Mouse (Mus musculus) MEL-GATA-1-ER (cell line): ENCODE data around the gene Smad6.

ENCODE experiments used
- DNase-seq: peaks from one replicate; pipeline ENCODE4 v3.0.0-alpha.2; 2012; ENCODE audit warnings: low read depth; ENCODE audit errors: extremely low read depth

Smad6 gene

DNA sequence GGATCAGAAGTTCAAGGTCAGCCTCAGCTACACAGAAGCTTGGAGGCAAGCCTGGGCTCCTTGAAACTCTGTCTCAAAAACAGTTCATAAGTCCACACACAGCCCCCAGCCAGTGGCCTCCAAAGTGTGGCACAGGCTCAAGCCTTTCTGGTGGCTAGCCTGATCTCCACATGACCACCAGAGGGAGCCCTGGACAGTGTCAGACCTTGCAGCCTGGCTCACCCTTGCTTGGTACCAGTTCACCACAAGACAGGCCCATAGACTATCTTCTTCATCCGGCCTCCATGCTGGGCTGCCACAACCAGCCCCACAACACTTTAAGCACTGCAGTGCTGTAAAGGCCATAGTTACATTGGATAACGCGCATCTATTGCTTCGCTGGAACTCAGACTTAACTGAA is 103.6 kb downstream of the Smad6 start:
- peak; percentile 54 for DNase-seq

DNA sequence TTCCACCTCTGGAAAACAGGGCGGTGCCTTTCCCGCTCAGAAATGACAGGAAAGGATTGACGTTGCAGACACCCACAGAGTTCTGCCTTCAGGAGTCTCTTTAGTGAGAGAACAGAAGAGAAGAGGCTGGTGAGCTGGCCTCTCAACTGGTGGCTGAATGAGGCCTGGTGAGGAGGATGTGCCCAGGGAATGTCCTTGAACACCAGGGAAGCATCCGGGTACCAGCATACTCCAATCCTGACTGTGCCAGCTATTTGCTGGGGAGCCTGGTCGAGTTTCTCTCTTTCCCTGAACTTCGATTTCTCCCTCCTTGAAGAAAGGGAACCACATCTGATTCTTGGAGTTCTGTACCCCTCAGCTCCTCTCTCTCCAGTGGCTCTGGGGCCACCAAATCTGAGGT is 105.4 kb downstream of the Smad6 start:
- DNase-seq = no peak

DNA sequence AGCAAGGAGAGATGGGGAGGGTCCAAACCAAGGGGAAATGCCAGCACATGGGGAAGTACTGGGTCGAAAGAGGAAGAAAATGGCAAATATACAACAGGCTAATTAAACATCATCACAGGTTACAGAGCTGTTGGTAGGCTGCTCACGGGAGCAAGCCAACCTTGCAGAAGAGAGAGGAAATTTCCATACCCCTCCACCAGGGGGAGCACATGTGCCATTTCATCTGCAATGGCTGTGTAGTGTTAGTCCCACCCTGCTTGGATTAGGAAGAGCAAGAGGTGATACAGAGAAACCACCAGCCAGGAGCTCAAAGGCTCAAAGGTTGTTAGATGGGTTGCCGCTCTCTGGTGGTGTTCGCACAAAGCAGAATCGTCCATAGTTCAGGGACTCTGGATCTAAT is 105.9 kb downstream of the Smad6 start:
- DNase-seq = peak; percentile 43

DNA sequence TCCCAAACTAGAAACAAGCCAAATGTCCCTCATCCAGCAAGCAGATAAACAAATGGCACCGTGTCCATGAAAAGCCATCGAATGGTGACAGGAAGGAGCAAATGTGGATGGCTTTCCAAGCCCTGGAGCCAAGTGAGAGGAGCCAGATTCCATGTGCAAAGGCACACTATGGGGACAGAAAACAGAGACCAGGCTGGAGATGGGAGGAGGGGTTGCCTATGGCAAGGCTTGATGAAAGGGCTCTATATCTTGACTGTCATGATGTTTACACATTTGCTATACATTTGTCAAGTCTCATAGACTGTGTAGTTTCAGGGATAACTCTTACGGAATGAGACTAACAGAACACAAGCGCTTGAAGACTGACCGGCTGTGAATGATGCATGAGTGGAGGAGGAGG is 106.9 kb downstream of the Smad6 start:
- DNase-seq = no peak

DNA sequence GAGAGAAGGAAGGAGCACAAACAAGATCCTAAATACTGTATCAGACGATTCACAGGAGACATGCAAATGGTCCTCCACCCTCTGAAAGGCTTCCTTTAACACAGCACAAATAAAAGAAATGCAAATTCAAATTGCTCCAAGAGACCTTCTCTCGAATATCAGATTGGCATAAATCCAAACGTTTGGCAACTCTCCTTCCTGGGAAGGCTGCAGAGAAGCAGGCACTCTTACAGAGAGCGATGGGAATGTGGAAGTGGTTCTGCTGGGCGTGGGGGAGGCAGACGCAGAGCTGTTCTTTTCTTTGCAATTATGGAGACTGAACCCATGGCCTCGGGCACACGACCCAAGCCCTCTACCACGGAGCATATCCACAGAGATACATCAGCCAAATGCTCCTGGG is 109.8 kb downstream of the Smad6 start:
- DNase-seq = no peak

DNA sequence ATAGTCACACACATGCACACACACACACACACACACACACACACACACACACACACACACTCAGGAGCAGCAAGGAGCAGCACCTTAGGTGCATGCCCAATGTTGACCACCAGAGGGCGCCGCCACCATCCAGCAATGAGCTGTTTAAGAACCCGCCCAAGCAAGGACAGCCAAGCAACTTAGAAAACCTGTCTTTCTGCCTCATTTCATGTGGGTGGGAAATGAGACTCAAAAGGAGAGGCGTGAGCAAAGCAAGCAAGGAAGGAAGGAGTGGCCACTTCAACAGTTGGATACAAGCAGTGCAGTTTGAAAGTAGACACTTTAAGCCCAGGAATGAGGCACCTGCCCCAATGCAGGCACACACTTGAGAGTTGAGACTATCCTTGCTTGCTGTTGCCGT is 112.2 kb downstream of the Smad6 start:
- DNase-seq = peak; percentile 53

DNA sequence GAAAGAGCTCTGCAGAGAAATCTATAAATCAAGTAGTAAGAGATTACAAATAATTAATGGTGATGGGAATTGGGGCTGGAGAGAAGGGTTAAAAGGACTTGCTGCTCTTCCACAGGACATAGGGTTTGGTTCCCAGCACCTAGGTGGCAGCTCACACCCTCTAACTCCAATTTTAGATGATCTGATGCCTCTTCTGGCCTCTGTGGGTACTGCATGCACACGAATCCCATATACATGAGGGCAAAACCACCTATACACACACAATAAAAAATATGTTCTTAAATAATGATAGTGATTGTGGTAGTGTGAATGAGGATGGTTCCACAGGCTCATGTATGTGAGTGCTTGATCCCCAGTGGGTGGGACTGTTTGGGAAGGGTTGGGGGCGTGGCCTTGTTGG is 117.3 kb downstream of the Smad6 start:
- DNase-seq = no peak
